Mouse (Mus musculus) ES-Bruce4 (cell line): ENCODE results near the gene Stmn1. TPM values are rescaled to one million over a fixed set of nuclear protein-coding genes. Genes with fewer than 3 reads are reported as not detected.

Source experiments
- H3K27ac ChIP-seq: 2 replicates; pipeline ENCODE4 v1.5.1; 2012; ENCODE audit warnings: low read length, inconsistent platforms; ENCODE audit not compliant: insufficient read depth
- H3K27me3 ChIP-seq: 2 replicates; pipeline ENCODE4 v1.6.1; 2012; ENCODE audit warnings: mild to moderate bottlenecking, low read length, inconsistent platforms; ENCODE audit not compliant: control insufficient read depth, poor library complexity, insufficient read depth, severe bottlenecking
- H3K36me3 ChIP-seq: 2 replicates; pipeline ENCODE4 v1.6.1; 2012; ENCODE audit warnings: inconsistent platforms, mild to moderate bottlenecking, low read length, moderate library complexity; ENCODE audit not compliant: control insufficient read depth, poor library complexity, insufficient read depth, severe bottlenecking
- H3K4me1 ChIP-seq: one replicate; pipeline ENCODE4 v1.8.1; 2011; ENCODE audit warnings: low read length; ENCODE audit not compliant: control insufficient read depth, insufficient read depth
- H3K4me3 ChIP-seq: 2 replicates; pipeline ENCODE4 v1.5.1; 2011; ENCODE audit warnings: low read depth, mild to moderate bottlenecking, low read length
- H3K9ac ChIP-seq: 2 replicates; pipeline ENCODE4 v1.6.1; 2012; ENCODE audit warnings: low read depth, mild to moderate bottlenecking, inconsistent platforms; ENCODE audit not compliant: poor library complexity, severe bottlenecking
- H3K9me3 ChIP-seq: replicated peaks from 2 replicates; pipeline ENCODE4 v1.6.1; 2012; ENCODE audit warnings: mild to moderate bottlenecking, low read length, inconsistent platforms; ENCODE audit not compliant: control insufficient read depth, poor library complexity, insufficient read depth, severe bottlenecking
- CTCF ChIP-seq: IDR thresholded peaks from one replicate; pipeline ENCODE4 v1.8.1; 2011; ENCODE audit warnings: low read depth, low read length
- EP300 ChIP-seq: IDR thresholded peaks from 2 replicates; pipeline ENCODE4 v1.6.1; 2011; ENCODE audit warnings: low read depth, low read length; ENCODE audit not compliant: insufficient read depth
- POLR2A ChIP-seq: IDR thresholded peaks from one replicate; pipeline ENCODE4 v1.8.1; 2011; ENCODE audit warnings: low read length; ENCODE audit not compliant: insufficient read depth
- polyA plus RNA-seq: library from polyadenylated mRNA; stranded (reverse); fragments of >200 nt; gene quantifications from 2 replicates; pipeline ENCODE4 v1.2.4, GENCODE M21; 2011; ENCODE audit warnings: low read depth; ENCODE audit not compliant: missing spikeins, insufficient read depth, insufficient read length

Gene Stmn1
- polyA plus RNA-seq, 1 experiment = 270 TPM

- Histone ChIP-seq H3K4me1 (no peaks in the 10 kb centered on the region), H3K9ac (no peak overlapping the region), H3K9me3 (no peaks in the 10 kb centered on the region), H3K4me3 (no peak overlapping the region), H3K27ac (no peak overlapping the region), H3K36me3 (no peaks in the 10 kb centered on the region), H3K27me3 (no peaks in the 10 kb centered on the region)
- TF ChIP-seq CTCF (no peak), POLR2A (no peak), EP300 (no peak)
Observed at GRCm38 (mm10) chr4:134436185-134436584, 31.9 kb upstream of the Stmn1 start.

GRCm38 (mm10) chr4:134436659-134437058, 31.5 kb upstream of the Stmn1 start:
- no peak overlapping the region for H3K9ac ChIP-seq

DNA sequence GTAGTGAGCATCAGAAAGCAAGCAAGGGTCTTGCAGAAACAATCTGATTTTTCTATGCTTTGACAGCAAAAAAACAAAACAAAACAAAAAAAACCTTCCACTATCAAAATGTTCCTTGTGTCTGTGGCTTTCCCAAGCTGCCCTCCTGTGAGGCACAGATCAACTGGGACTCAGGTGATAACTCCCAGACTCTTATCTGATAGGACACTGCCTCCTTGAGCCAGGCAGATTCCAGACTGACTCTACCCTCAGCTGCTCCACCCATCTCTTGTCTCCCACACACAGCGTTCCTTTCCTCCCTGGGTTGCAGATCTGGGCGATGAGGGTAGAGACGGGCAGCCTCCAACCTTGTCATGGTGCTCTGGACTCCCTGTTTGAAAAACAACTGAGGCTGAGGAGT, 29.0 kb upstream of the Stmn1 start:
- Histone ChIP-seq H3K4me1 (no peaks in the 10 kb centered on the region), H3K9me3 (no peaks in the 10 kb centered on the region; the same call in 1 of the 2 replicates), H3K36me3 (no peaks in the 10 kb centered on the region), H3K27me3 (no peaks in the 10 kb centered on the region), H3K4me3 (no peak overlapping the region), H3K9ac (no peak overlapping the region), H3K27ac (no peak overlapping the region)
- TF ChIP-seq EP300 (no peak), CTCF (no peak), POLR2A (no peak)

More at GRCm38 (mm10) chr4:134436659-134437058, 31.5 kb upstream of the Stmn1 start:
- no peaks in the 10 kb centered on the region for H3K27me3 ChIP-seq
- no peak overlapping the region for H3K27ac ChIP-seq
- H3K4me1 ChIP-seq = no peaks in the 10 kb centered on the region
- TF ChIP-seq EP300 (no peak), CTCF (no peak), POLR2A (no peak)
- no peaks in the 10 kb centered on the region for H3K9me3 ChIP-seq
- peak overlapping the region; percentile 44 for H3K4me3 ChIP-seq
- H3K36me3 ChIP-seq = no peaks in the 10 kb centered on the region

GRCm38 (mm10) chr4:134439919-134440318, 28.2 kb upstream of the Stmn1 start:
- TF ChIP-seq CTCF (no peak), POLR2A (no peak)

DNA sequence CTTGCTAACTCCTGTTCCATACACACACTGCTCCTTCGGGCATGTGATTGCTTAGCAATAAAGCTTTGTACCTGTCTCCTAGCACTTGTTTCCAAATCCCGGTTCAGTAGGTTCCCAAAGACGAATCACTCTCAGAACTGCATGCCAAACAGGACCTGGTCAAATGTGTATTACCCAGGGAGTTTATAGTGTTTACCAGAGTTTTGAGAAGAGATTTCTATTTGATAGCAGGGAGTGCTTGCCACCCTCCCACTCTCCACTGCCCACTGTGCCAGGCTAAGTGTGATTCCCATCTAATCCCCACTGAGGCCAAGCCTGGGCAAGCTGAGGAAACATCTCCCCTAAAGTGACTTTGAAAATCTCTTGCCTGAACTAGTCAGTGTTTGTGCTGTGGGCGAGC, 25.9 kb upstream of the Stmn1 start:
- no peak for TF ChIP-seq POLR2A
- no peak for TF ChIP-seq CTCF
- no peak for TF ChIP-seq EP300
- no peaks in the 10 kb centered on the region for H3K27me3 ChIP-seq
- H3K4me1 ChIP-seq = peaks cover 2% of the 10 kb centered on the region
- H3K9ac ChIP-seq = no peak overlapping the region
- no peak overlapping the region for H3K4me3 ChIP-seq
- H3K27ac ChIP-seq = no peak overlapping the region
- H3K36me3 ChIP-seq = no peaks in the 10 kb centered on the region
- H3K9me3 ChIP-seq = no peaks in the 10 kb centered on the region; the same call in 1 of the 2 replicates

More at GRCm38 (mm10) chr4:134439919-134440318, 28.2 kb upstream of the Stmn1 start:
- Histone ChIP-seq H3K27me3 (no peaks in the 10 kb centered on the region), H3K27ac (no peak overlapping the region), H3K36me3 (no peaks in the 10 kb centered on the region), H3K4me1 (no peaks in the 10 kb centered on the region), H3K9ac (no peak overlapping the region), H3K9me3 (no peaks in the 10 kb centered on the region; the same call in 1 of the 2 replicates), H3K4me3 (no peak overlapping the region)

GRCm38 (mm10) chr4:134443589-134443988, 24.5 kb upstream of the Stmn1 start:
- no peaks in the 10 kb centered on the region; the same call in 1 of the 2 replicates for H3K9me3 ChIP-seq
- no peak overlapping the region for H3K4me3 ChIP-seq
- no peak overlapping the region for H3K9ac ChIP-seq
- no peaks in the 10 kb centered on the region for H3K27me3 ChIP-seq
- H3K4me1 ChIP-seq = peaks cover 2% of the 10 kb centered on the region
- TF ChIP-seq EP300 (no peak), POLR2A (no peak), CTCF (no peak)
- no peak overlapping the region for H3K27ac ChIP-seq
- no peaks in the 10 kb centered on the region for H3K36me3 ChIP-seq
